Mouse (Mus musculus) CH12.LX (cell line): ENCODE results near the gene Gjd3.
A peak's percentile ranks its signal among the peaks of the same experiment; 100 is the strongest.

Experiments used
- CHD1 ChIP-seq: IDR thresholded peaks from 2 replicates; pipeline ENCODE4 v1.6.1; 2012; ENCODE audit warnings: low read depth, low read length, improper control_type of control experiment, inconsistent platforms
- CTCF ChIP-seq, 2 experiments: IDR thresholded peaks in 1 of 2; conservative IDR thresholded peaks in 1 of 2; 2 replicates each; pipeline ENCODE4 v1.5.1; 2011 to 2012; ENCODE audit warnings: low read depth in 2 of 2, low read length in 2 of 2, improper control_type of control experiment in 1 of 2, inconsistent platforms in 1 of 2, mild to moderate bottlenecking in 1 of 2, moderate library complexity in 1 of 2
- E2F4 ChIP-seq: IDR thresholded peaks from 2 replicates; pipeline ENCODE4 v1.6.1; 2011; ENCODE audit warnings: low read depth, low read length, improper control_type of control experiment; ENCODE audit not compliant: insufficient replicate concordance
- EP300 ChIP-seq: IDR thresholded peaks from 2 replicates; pipeline ENCODE4 v1.6.1; 2011; ENCODE audit warnings: low read length, improper control_type of control experiment
- GABPA ChIP-seq: IDR thresholded peaks from 2 replicates; pipeline ENCODE4 v1.6.1; 2012; ENCODE audit warnings: low read depth, low read length, improper control_type of control experiment, inconsistent platforms; ENCODE audit not compliant: insufficient replicate concordance
- MAFK ChIP-seq: IDR thresholded peaks from 2 replicates; pipeline ENCODE4 v1.6.1; 2011; ENCODE audit warnings: low read length, improper control_type of control experiment; ENCODE audit not compliant: insufficient replicate concordance
- MAX ChIP-seq: IDR thresholded peaks from 2 replicates; pipeline ENCODE4 v1.6.1; 2011; ENCODE audit warnings: low read length, improper control_type of control experiment
- MXI1 ChIP-seq: IDR thresholded peaks from 2 replicates; pipeline ENCODE4 v1.6.1; 2011; ENCODE audit warnings: mild to moderate bottlenecking, low read depth, low read length, improper control_type of control experiment
- POLR2A ChIP-seq: IDR thresholded peaks from 2 replicates; pipeline ENCODE4 v1.6.1; 2011; ENCODE audit warnings: low read depth, mild to moderate bottlenecking, improper control_type of control experiment, low read length
- USF2 ChIP-seq: conservative IDR thresholded peaks from 2 replicates; pipeline ENCODE4 v1.6.1; 2011; ENCODE audit warnings: low read depth, low read length, improper control_type of control experiment
- ZKSCAN1 ChIP-seq: IDR thresholded peaks from 2 replicates; pipeline ENCODE4 v1.6.1; 2012; ENCODE audit warnings: low read depth, inconsistent platforms, low read length, improper control_type of control experiment, borderline replicate concordance

- TF ChIP-seq CTCF (conservative IDR thresholded peaks at IDR 0.05 in 1 of 2, IDR thresholded peaks at IDR 0.05 in 1 of 2; ENCODE audit: low read depth in 2 of 2, low read length in 2 of 2), result no peak
- no peak for TF ChIP-seq E2F4
- 0 out of 2 replicates have a peak, but pooled peaks have one; percentile 38 for TF ChIP-seq MAX
- TF ChIP-seq CHD1, result 0 out of 2 replicates have a peak, but pooled peaks have one; percentile 46
- no peak for TF ChIP-seq EP300
- TF ChIP-seq POLR2A, result no peak
- TF ChIP-seq USF2, result no peak
- TF ChIP-seq MXI1, result no peak
- TF ChIP-seq GABPA, result no peak
- no peak for TF ChIP-seq ZKSCAN1
- no peak for TF ChIP-seq MAFK
These were observed 44.1 kb downstream of the Gjd3 start for GRCm38 (mm10) chr11:98938701-98939083.
